8 mouse cellular contexts compared by ENCODE assay signal in the genomic region with DNA sequence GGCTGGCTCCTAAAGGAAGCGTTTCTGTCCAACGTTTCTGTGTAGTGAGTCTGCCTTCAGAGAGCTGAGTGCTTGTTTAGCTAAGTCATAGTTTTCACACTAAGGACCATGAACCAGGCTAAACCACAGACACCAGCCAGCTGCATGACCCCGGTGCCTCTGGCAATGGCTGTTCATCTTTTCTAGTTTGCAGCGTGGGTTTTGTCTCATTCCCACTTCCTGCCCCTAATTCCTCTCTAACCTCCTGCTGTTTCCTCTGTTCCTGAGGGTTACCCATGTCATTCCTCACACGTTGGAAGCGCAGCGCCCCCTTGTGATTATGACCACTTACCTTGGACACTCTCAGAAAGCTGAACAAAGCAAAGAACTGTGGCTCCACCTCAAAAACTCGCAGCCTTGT.
DNase-seq lines count a peak whose midpoint lies in the region; ATAC-seq and TF ChIP-seq lines count a peak whose summit lies in the region.

No protein-coding gene starts in this region.

- H3K4me2 ChIP-seq in CH12.LX (ENCODE audit: insufficient read depth, low read depth, poor library complexity, severe bottlenecking), result peak overlapping the region; percentile 42; the same call in 1 of the 2 replicates
- H3K4me2 ChIP-seq in kidney, embryonic 14.5 days (replicated peaks; ENCODE audit: low read depth, low read length), result peak overlapping the region; percentile 28
- H3K4me2 ChIP-seq in lung, embryonic 16.5 days (ENCODE audit: low read depth, low read length), result peak overlapping the region; percentile 48

- TF ChIP-seq POLR2A in CH12.LX (IDR thresholded peaks at IDR 0.05; ENCODE audit: low read depth, low read length), result no peak
- no peak for TF ChIP-seq POLR2A in heart, adult 2 months (IDR thresholded peaks at IDR 0.05; ENCODE audit: insufficient read depth, low read depth, low read length)
- no peak for TF ChIP-seq POLR2A in small intestine, adult 2 months (IDR thresholded peaks at IDR 0.05; ENCODE audit: low read depth, low read length)

- peaks cover 3 to 21% of the 10 kb centered on the region in 2 experiments; a peak in 3 of 4 replicates for H3K4me1 ChIP-seq in CH12.LX (ENCODE audit: control insufficient read depth in 1 of 2, insufficient read depth in 2 of 2)
- peaks cover 9% of the 10 kb centered on the region for H3K4me1 ChIP-seq in heart, adult 2 months (ENCODE audit: control insufficient read depth, insufficient read depth, low read length)
- H3K4me1 ChIP-seq in kidney, embryonic 14.5 days (ENCODE audit: control insufficient read depth, insufficient read depth, low read length), result peaks cover 18% of the 10 kb centered on the region
- peaks cover 27% of the 10 kb centered on the region for H3K4me1 ChIP-seq in lung, embryonic 16.5 days (replicated peaks; ENCODE audit: control insufficient read depth, insufficient read depth, low read length)
- H3K4me1 ChIP-seq in small intestine, adult 2 months (ENCODE audit: control insufficient read depth, insufficient read depth, insufficient read length, low read length), result 0 out of 2 replicates have a peak, but pooled peaks cover 2% of the 10 kb centered on the region

- peak in 1 of 2 experiments; percentile 66; a peak in 2 of 4 replicates for TF ChIP-seq CTCF in CH12.LX (conservative IDR thresholded peaks at IDR 0.05 in 1 of 2, IDR thresholded peaks at IDR 0.05 in 1 of 2; ENCODE audit: low read depth in 2 of 2, low read length in 2 of 2)
- peak; percentile 73 for TF ChIP-seq CTCF in heart, adult 2 months (IDR thresholded peaks at IDR 0.05)
- peak; percentile 48; the same call in 1 of the 2 replicates for TF ChIP-seq CTCF in small intestine, adult 2 months (IDR thresholded peaks at IDR 0.05; ENCODE audit: extremely low read depth, insufficient read length, insufficient replicate concordance, low read depth, low read length)

- 12% methylated on average over 8 of the region's 8 CpGs for WGBS in heart, adult 2 months
- 11% methylated on average over 8 of the region's 8 CpGs for WGBS in kidney, embryonic 14.5 days
- WGBS in lung, embryonic 16.5 days, result 5% methylated on average over 8 of the region's 8 CpGs
- 7% methylated on average over 8 of the region's 8 CpGs for WGBS in small intestine, adult 2 months

- peak; percentile 46 for TF ChIP-seq RAD21 in CH12.LX (IDR thresholded peaks at IDR 0.05; ENCODE audit: low read depth, low read length)

- H3K27ac ChIP-seq in CH12.LX (ENCODE audit: insufficient read depth, low read depth), result no peak overlapping the region
- H3K27ac ChIP-seq in heart, adult 2 months, result peak overlapping the region; percentile 87
- H3K27ac ChIP-seq in kidney, embryonic 14.5 days (ENCODE audit: low read depth, low read length), result no peak overlapping the region
- peak overlapping the region; percentile 65 for H3K27ac ChIP-seq in lung, embryonic 16.5 days (ENCODE audit: low read length)
- no peak overlapping the region for H3K27ac ChIP-seq in small intestine, adult 2 months (ENCODE audit: insufficient read depth, low read depth, low read length)

- H3K4me3 ChIP-seq in CH12.LX (replicated peaks in 1 of 3; ENCODE audit: low read depth in 2 of 3, low read length in 2 of 3, poor library complexity in 1 of 3), result no peak overlapping the region
- peak overlapping the region; percentile 10; the same call in 1 of the 2 replicates for H3K4me3 ChIP-seq in heart, adult 2 months
- H3K4me3 ChIP-seq in kidney, embryonic 14.5 days (ENCODE audit: low read length), result no peak overlapping the region
- no peak overlapping the region; the same call in 1 of the 2 replicates for H3K4me3 ChIP-seq in lung, embryonic 16.5 days (ENCODE audit: low read length)
- no peak overlapping the region for H3K4me3 ChIP-seq in small intestine, adult 2 months (ENCODE audit: low read depth, low read length)

- H3K9ac ChIP-seq in CH12.LX (ENCODE audit: insufficient read depth, low read depth), result no peak overlapping the region
- H3K9ac ChIP-seq in heart, adult 2 months (ENCODE audit: low read depth, low read length), result peak overlapping the region; percentile 34
- no peak overlapping the region for H3K9ac ChIP-seq in kidney, embryonic 14.5 days (ENCODE audit: low read depth, low read length)
- H3K9ac ChIP-seq in lung, embryonic 16.5 days (ENCODE audit: low read length), result peak overlapping the region; percentile 41

- in situ Hi-C loops in CH12.LX (cut with MboI; ENCODE audit: low pct_ligation_motif_present, low pct_unique_long_range_greater_than_20kb, low sequenced_read_pairs), result no loop called here

- no peak for TF ChIP-seq EP300 in CH12.LX (IDR thresholded peaks at IDR 0.05; ENCODE audit: low read length)
- TF ChIP-seq EP300 in heart, adult 2 months (IDR thresholded peaks at IDR 0.05; ENCODE audit: insufficient read depth, low read depth, low read length), result no peak

- H3K79me2 ChIP-seq in CH12.LX (replicated peaks; ENCODE audit: control insufficient read depth, extremely low read depth, insufficient read depth, poor library complexity, severe bottlenecking), result no peaks in the 10 kb centered on the region
- H3K79me2 ChIP-seq in heart, adult 2 months (replicated peaks; ENCODE audit: control insufficient read depth, insufficient read depth, low read length), result no peaks in the 10 kb centered on the region

- no peaks in the 10 kb centered on the region for H3K27me3 ChIP-seq in CH12.LX (replicated peaks)
- no peaks in the 10 kb centered on the region for H3K27me3 ChIP-seq in heart, adult 2 months (ENCODE audit: control insufficient read depth, insufficient read depth, low read length)
- H3K27me3 ChIP-seq in kidney, embryonic 14.5 days (ENCODE audit: control insufficient read depth, insufficient read depth, low read length), result no peaks in the 10 kb centered on the region
- no peaks in the 10 kb centered on the region for H3K27me3 ChIP-seq in lung, embryonic 16.5 days (ENCODE audit: control insufficient read depth, insufficient read depth, low read depth, low read length)
- no peaks in the 10 kb centered on the region for H3K27me3 ChIP-seq in small intestine, adult 2 months (ENCODE audit: control insufficient read depth, insufficient read depth, low read length)

- dilution Hi-C loops in CH12.LX (cut with MboI; ENCODE audit: extremely low pct_ligation_motif_present, extremely low pct_unique_long_range_greater_than_20kb, low sequenced_read_pairs), result no loop called here

- H3K9me3 ChIP-seq in CH12.LX (replicated peaks; ENCODE audit: low read length), result no peaks in the 10 kb centered on the region
- H3K9me3 ChIP-seq in kidney, embryonic 14.5 days (ENCODE audit: control insufficient read depth, low read length), result no peaks in the 10 kb centered on the region
- H3K9me3 ChIP-seq in lung, embryonic 16.5 days (ENCODE audit: control insufficient read depth, low read length), result no peaks in the 10 kb centered on the region

- intact Hi-C loops in heart, adult 2 months (cut with DNase I), result loop anchor here (5.0 kb wide), 1 partner anchor 313 kb away; no protein-coding TSS in a partner anchor

- H3K36me3 ChIP-seq in CH12.LX (replicated peaks in 1 of 2; ENCODE audit: control insufficient read depth in 1 of 2, insufficient read depth in 1 of 2, low read length in 1 of 2), result no peaks in the 10 kb centered on the region
- H3K36me3 ChIP-seq in heart, adult 2 months (ENCODE audit: control insufficient read depth, insufficient read depth, low read length), result peaks cover 4% of the 10 kb centered on the region; the same call in 1 of the 2 replicates
- H3K36me3 ChIP-seq in kidney, embryonic 14.5 days (ENCODE audit: control insufficient read depth, insufficient read depth, low read length), result no peaks in the 10 kb centered on the region
- H3K36me3 ChIP-seq in lung, embryonic 16.5 days (ENCODE audit: control insufficient read depth, insufficient read depth, low read length), result no peaks in the 10 kb centered on the region
- H3K36me3 ChIP-seq in small intestine, adult 2 months (ENCODE audit: control insufficient read depth, insufficient read depth, low read length), result no peaks in the 10 kb centered on the region

- peak; percentile 15 for DNase-seq in 3T3-L1 (ENCODE audit: low read depth, low spot score)
- peak; percentile 29 for DNase-seq in CH12.LX (ENCODE audit: extremely low read depth)
- DNase-seq in cerebellum, adult 11-12 months, result peak; percentile 10
- DNase-seq in heart, adult 2 months, result peak; percentile 68

- ATAC-seq in kidney, embryonic 14.5 days (ENCODE audit: low FRiP score, low TSS enrichment), result 0 out of 2 replicates have a peak, but pooled peaks have one; percentile 40
- ATAC-seq in lung, embryonic 16.5 days (ENCODE audit: low read depth), result peak; percentile 65
- no peak for ATAC-seq in erythroblast, adult 5-6 weeks (replicated peaks; ENCODE audit: low FRiP score, poor library complexity, severe bottlenecking)

TF ChIP-seq in CH12.LX, 34 proteins besides CTCF, POLR2A, EP300 and RAD21:
- no peak for TF ChIP-seq UBTF (IDR thresholded peaks at IDR 0.05; ENCODE audit: low read depth, low read length)
- TF ChIP-seq SMC3 (IDR thresholded peaks at IDR 0.05; ENCODE audit: low read depth, low read length), result peak; percentile 40

Comparison
In these comparisons a context has a peak if more than half of its experiments do, and no peak if none do; other contexts are left out.
1. DNase-seq: peak in every context shown above with its lines; median percentile 68 in heart, adult 2 months; 29 in CH12.LX; 15 in 3T3-L1; 10 in cerebellum, adult 11-12 months.
2. H3K27ac ChIP-seq: peak in heart, adult 2 months (single experiment) and lung, embryonic 16.5 days (single experiment); none in CH12.LX (single experiment), kidney, embryonic 14.5 days (single experiment) and small intestine, adult 2 months (single experiment).
3. H3K9ac ChIP-seq: peak in heart, adult 2 months (single experiment) and lung, embryonic 16.5 days (single experiment); none in CH12.LX (single experiment) and kidney, embryonic 14.5 days (single experiment).
4. Peak in every context shown above with its lines, with median percentiles within 50 percentile points of each other: H3K4me2 ChIP-seq.